Mouse (Mus musculus) cerebellum, adult 9-10 months (tissue): ENCODE results near the gene Myzap.

Experiments used
- DNase-seq: peaks from one replicate; pipeline ENCODE4 v3.0.0; 2022

Gene Myzap

GRCm38 (mm10) chr9:71476601-71477000 lies 115.6 kb downstream of the Myzap start:
- DNase-seq = no peak

GRCm38 (mm10) chr9:71475536-71475935 lies 116.6 kb downstream of the Myzap start:
- DNase-seq = no peak

- DNase-seq = no peak
Observed at GRCm38 (mm10) chr9:71467434-71467833, 124.7 kb downstream of the Myzap start.

- DNase-seq = no peak
Observed at GRCm38 (mm10) chr9:71466111-71466510, 126.0 kb downstream of the Myzap start.

- DNase-seq = no peak
Observed at GRCm38 (mm10) chr9:71463072-71463667, 129.0 kb downstream of the Myzap start.

GRCm38 (mm10) chr9:71456738-71457137 lies 135.4 kb downstream of the Myzap start:
- DNase-seq = no peak
